Mouse (Mus musculus) testis, adult 2 months (tissue): ENCODE measurements around the gene Hes5. TPM values are rescaled to one million over a fixed set of nuclear protein-coding genes. Genes with fewer than 3 reads are reported as not detected.

Experiments
- H3K27ac ChIP-seq: fragments of 200-500 bp; 2 replicates; pipeline ENCODE4 v1.5.1; 2012; ENCODE audit warnings: low read depth, low read length; ENCODE audit not compliant: control insufficient read depth, insufficient read depth
- H3K27me3 ChIP-seq: fragments of 200-500 bp; 2 replicates; pipeline ENCODE4 v1.6.1; 2012; ENCODE audit warnings: mild to moderate bottlenecking, low read length, moderate library complexity; ENCODE audit not compliant: control insufficient read depth, insufficient read depth
- H3K36me3 ChIP-seq: fragments of 200-500 bp; 2 replicates; pipeline ENCODE4 v1.6.1; 2012; ENCODE audit warnings: mild to moderate bottlenecking, low read length; ENCODE audit not compliant: control insufficient read depth, insufficient read depth
- H3K4me1 ChIP-seq: fragments of 200-500 bp; 2 replicates; pipeline ENCODE4 v1.6.1; 2012; ENCODE audit warnings: low read length; ENCODE audit not compliant: control insufficient read depth, insufficient read depth
- H3K4me3 ChIP-seq: fragments of 200-500 bp; 2 replicates; pipeline ENCODE4 v1.5.1; 2012; ENCODE audit warnings: low read depth, mild to moderate bottlenecking, low read length, moderate library complexity, mixed read lengths; ENCODE audit not compliant: control insufficient read depth
- CTCF ChIP-seq: fragments of 200-500 bp; IDR thresholded peaks from 2 replicates; pipeline ENCODE4 v1.5.1; 2012; ENCODE audit warnings: low read depth, mild to moderate bottlenecking, inconsistent platforms, low read length, moderate library complexity; ENCODE audit not compliant: control insufficient read depth, insufficient read depth, insufficient replicate concordance
- POLR2A ChIP-seq: fragments of 200-500 bp; IDR thresholded peaks from 2 replicates; pipeline ENCODE4 v1.6.1; 2012; ENCODE audit warnings: low read depth, mild to moderate bottlenecking, inconsistent platforms, low read length, moderate library complexity; ENCODE audit not compliant: control insufficient read depth
- polyA plus RNA-seq: library from polyadenylated mRNA; depleted of rRNA; stranded (reverse); fragments of >200 nt; gene quantifications from 2 replicates; pipeline ENCODE4 v1.2.3, GENCODE M21; 2012

Hes5 gene
- polyA plus RNA-seq, 1 experiment = 0.57 TPM

GRCm38 (mm10) chr4:154974163-154974611, 13.5 kb downstream of the Hes5 start:
- Histone ChIP-seq H3K36me3 (no peaks in the 10 kb centered on the region; the same call in 1 of the 2 replicates), H3K4me3 (no peak overlapping the region), H3K27me3 (no peaks in the 10 kb centered on the region), H3K4me1 (no peaks in the 10 kb centered on the region), H3K27ac (no peak overlapping the region)
- TF ChIP-seq CTCF (no peak), POLR2A (no peak)

GRCm38 (mm10) chr4:154980110-154980509, 19.4 kb downstream of the Hes5 start:
- Histone ChIP-seq H3K36me3 (no peaks in the 10 kb centered on the region; the same call in none of the 2 replicates), H3K4me3 (no peak overlapping the region)
- TF ChIP-seq POLR2A (no peak), CTCF (peak; percentile 22; the same call in 1 of the 2 replicates)

GRCm38 (mm10) chr4:154981076-154981475, 20.4 kb downstream of the Hes5 start:
- H3K36me3 ChIP-seq = no peaks in the 10 kb centered on the region; the same call in none of the 2 replicates
- TF ChIP-seq POLR2A (no peak), CTCF (no peak)
- H3K27me3 ChIP-seq = no peaks in the 10 kb centered on the region
- no peak overlapping the region for H3K27ac ChIP-seq
- H3K4me1 ChIP-seq = peaks cover 3% of the 10 kb centered on the region
- no peak overlapping the region for H3K4me3 ChIP-seq

More at GRCm38 (mm10) chr4:154980110-154980509, 19.4 kb downstream of the Hes5 start:
- Histone ChIP-seq H3K27me3 (no peaks in the 10 kb centered on the region), H3K4me1 (peaks cover 3% of the 10 kb centered on the region), H3K27ac (no peak overlapping the region)

DNA sequence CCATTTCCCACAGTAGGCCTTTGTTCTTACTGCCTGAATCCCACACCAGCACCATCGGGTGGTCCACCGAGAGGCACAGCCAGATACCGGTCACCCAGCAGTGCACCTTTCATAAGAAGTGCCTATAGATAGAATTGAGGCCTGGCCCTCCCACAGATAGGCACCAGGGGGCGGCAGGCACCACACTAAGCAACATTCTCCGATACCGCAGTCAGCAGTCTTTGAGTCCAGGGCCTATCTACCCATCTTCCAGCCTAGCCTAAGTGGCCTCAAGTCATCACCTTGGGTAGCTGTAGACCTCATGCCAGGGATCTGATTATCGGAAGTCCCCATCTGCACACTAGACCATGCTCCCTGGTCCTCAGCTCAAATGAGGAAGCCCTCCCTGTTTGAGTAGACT, 20.8 kb downstream of the Hes5 start:
- TF ChIP-seq POLR2A = no peak
- TF ChIP-seq CTCF = peak; percentile 55; the same call in 1 of the 2 replicates
- Histone ChIP-seq H3K36me3 (no peaks in the 10 kb centered on the region; the same call in none of the 2 replicates), H3K4me1 (peaks cover 3% of the 10 kb centered on the region), H3K27me3 (no peaks in the 10 kb centered on the region), H3K4me3 (no peak overlapping the region), H3K27ac (no peak overlapping the region)

DNA sequence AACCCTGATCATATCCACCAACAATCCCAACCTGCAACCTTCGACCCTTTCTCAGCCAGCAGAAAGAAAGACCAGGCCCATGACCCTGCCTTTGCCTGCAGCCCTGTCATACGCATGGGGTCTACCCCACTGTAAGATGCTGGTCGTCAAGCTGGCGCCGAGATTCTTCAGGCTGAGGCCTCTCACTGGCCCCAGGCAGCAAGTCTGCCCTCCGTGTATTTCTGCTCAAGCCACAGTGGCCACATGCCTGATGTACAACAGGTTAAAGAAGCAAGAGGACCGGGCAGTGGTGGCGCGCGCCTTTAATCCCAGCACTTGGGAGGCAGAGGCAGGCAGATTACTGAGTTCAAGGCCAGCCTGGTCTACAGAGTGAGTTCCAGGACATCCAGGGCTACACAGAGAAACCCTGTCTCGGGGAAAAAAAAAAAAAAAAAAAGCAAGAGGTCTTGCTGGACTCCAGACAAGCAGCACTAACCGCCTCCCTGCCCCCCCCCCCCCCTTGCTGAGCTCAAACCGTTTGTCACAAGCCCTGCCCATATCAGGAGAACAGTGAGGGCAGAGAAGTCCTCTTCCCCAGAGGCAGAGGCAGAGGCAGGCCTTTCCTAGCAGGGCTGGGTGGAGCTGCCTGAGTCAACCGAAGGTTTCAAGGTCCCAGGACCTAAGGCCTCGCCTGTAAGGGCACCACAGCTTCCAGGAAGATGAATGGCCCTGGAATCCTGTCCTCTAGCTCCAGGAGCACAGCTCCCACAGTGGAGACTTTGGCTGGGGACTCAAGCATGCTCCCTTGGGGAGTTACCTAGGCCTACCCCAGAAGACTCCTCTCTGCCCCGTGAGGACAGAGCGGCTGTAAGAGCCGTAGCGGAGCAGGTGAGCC, 21.8 kb downstream of the Hes5 start:
- Histone ChIP-seq H3K4me1 (peaks cover 3% of the 10 kb centered on the region), H3K4me3 (no peak overlapping the region), H3K36me3 (no peaks in the 10 kb centered on the region; the same call in none of the 2 replicates), H3K27ac (no peak overlapping the region), H3K27me3 (no peaks in the 10 kb centered on the region)
- TF ChIP-seq CTCF (no peak), POLR2A (no peak)

DNA sequence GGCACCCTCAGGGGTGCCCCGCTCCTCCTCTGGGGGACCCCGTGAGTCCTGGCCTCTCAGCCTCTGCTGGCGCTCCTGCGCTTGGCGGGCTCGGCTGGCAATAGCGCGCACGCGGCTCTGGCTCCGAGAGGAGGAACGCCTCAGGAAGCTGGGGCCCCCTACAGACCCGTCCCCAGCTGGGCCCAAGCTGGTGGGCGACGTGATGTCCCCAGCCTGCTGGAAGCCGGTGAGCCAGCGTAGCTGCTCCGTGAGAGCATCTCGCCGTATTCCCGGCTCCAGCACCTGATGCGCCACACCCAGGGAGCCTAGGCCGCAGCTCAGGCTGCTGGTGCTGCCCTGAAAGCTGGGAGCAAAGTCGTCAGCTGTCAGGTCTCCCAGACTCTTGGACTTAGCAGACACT, 23.0 kb downstream of the Hes5 start:
- no peak overlapping the region for H3K27ac ChIP-seq
- TF ChIP-seq CTCF = no peak
- TF ChIP-seq POLR2A = no peak
- H3K4me3 ChIP-seq = no peak overlapping the region
- no peaks in the 10 kb centered on the region for H3K27me3 ChIP-seq
- no peaks in the 10 kb centered on the region; the same call in none of the 2 replicates for H3K36me3 ChIP-seq
- peaks cover 3% of the 10 kb centered on the region for H3K4me1 ChIP-seq

- no peak overlapping the region for H3K27ac ChIP-seq
- no peaks in the 10 kb centered on the region; the same call in none of the 2 replicates for H3K36me3 ChIP-seq
- H3K4me3 ChIP-seq = no peak overlapping the region
- TF ChIP-seq CTCF (no peak), POLR2A (no peak)
- H3K27me3 ChIP-seq = no peaks in the 10 kb centered on the region
- H3K4me1 ChIP-seq = peaks cover 3% of the 10 kb centered on the region
These were observed 24.5 kb downstream of the Hes5 start for GRCm38 (mm10) chr4:154985151-154985777.
